Mouse (Mus musculus) lung, embryonic 16.5 days (tissue): ENCODE measurements around the gene Prss44. TPM values are rescaled to one million over a fixed set of nuclear protein-coding genes. Genes with fewer than 3 reads are reported as not detected.
A peak's percentile ranks its signal among the peaks of the same experiment; 100 is the strongest.

Experiments used
- ATAC-seq: fragments of 200-750 bp; cut with Nextera tagmentation; 2 replicates; pipeline ENCODE4 v1.8.0; 2017; ENCODE audit warnings: low read depth, mild to moderate bottlenecking, moderate library complexity
- H3K27ac ChIP-seq: fragments of 300-500 bp; sonication (generic); 2 replicates; pipeline ENCODE4 v1.5.1; 2014; ENCODE audit warnings: mild to moderate bottlenecking, control low read depth, low read length
- H3K27me3 ChIP-seq: fragments of 300-500 bp; sonication (generic); 2 replicates; pipeline ENCODE4 v1.6.1; 2014; ENCODE audit warnings: low read depth, low read length, mixed read lengths; ENCODE audit not compliant: control insufficient read depth, insufficient read depth
- H3K36me3 ChIP-seq: fragments of 300-500 bp; sonication (generic); 2 replicates; pipeline ENCODE4 v1.6.1; 2014; ENCODE audit warnings: low read length; ENCODE audit not compliant: control insufficient read depth, insufficient read depth
- H3K4me1 ChIP-seq: fragments of 300-500 bp; sonication (generic); replicated peaks from 2 replicates; pipeline ENCODE4 v1.6.1; 2014; ENCODE audit warnings: low read length, mixed read lengths; ENCODE audit not compliant: control insufficient read depth, insufficient read depth
- H3K4me2 ChIP-seq: fragments of 300-500 bp; sonication (generic); 2 replicates; pipeline ENCODE4 v1.6.1; 2014; ENCODE audit warnings: low read depth, low read length, control low read depth
- H3K4me3 ChIP-seq: fragments of 300-500 bp; sonication (generic); 2 replicates; pipeline ENCODE4 v1.5.1; 2014; ENCODE audit warnings: mild to moderate bottlenecking, low read length, control low read depth
- H3K9ac ChIP-seq: fragments of 300-500 bp; sonication (generic); 2 replicates; pipeline ENCODE4 v1.6.1; 2014; ENCODE audit warnings: low read length, control low read depth
- H3K9me3 ChIP-seq: fragments of 300-500 bp; sonication (generic); 2 replicates; pipeline ENCODE4 v1.6.1; 2016; ENCODE audit warnings: low read length; ENCODE audit not compliant: control insufficient read depth
- WGBS: fragments of 180-500 bp; shearing (Covaris S2); extraction: QIAGEN DNeasy Blood & Tissue Kit; methylation state at CpG from one replicate; pipeline ENCODE4 v1.1.7; 2014; 5-methylcytosine and 5-hydroxymethylcytosine counted together
- polyA plus RNA-seq: library from polyadenylated mRNA; unstranded; fragments of >200 nt; fragmentation: Nextera tagmentation; extraction: Ambion mirVana; gene quantifications from 2 replicates; pipeline ENCODE4 v1.2.1, GENCODE M21; 2015

The Prss44 gene
- polyA plus RNA-seq, 1 experiment from 2014 or later: not detected

DNA sequence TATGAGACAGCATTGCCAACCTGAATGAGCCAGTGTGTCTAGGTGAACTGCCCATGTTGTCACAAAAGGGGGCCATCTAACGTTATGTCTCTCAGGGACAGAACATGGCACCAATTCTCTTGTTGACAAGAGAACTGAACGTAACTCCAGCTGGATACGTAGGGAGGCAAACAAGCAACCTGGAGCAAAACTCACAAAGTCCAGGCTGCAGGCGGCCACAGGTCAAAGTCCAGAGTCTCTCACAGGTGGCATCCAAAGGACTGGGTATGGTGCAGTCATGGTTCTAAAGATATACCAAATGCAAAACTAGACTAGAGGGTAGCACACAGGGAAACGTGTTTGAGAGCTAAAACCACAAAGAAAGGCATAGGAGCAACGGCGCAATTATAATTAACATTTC is 7.6 kb downstream of the Prss44 start:
- no peaks in the 10 kb centered on the region for H3K4me1 ChIP-seq
- no peaks in the 10 kb centered on the region for H3K36me3 ChIP-seq
- ATAC-seq: no peak
- H3K27me3 ChIP-seq: no peaks in the 10 kb centered on the region
- no peak overlapping the region for H3K4me2 ChIP-seq
- H3K27ac ChIP-seq: no peak overlapping the region
- no peak overlapping the region for H3K9ac ChIP-seq
- no peaks in the 10 kb centered on the region for H3K9me3 ChIP-seq
- WGBS: 78% methylated on average over 7 of the region's 7 CpGs
- no peak overlapping the region for H3K4me3 ChIP-seq

- WGBS: 73% methylated on average over 4 of the region's 4 CpGs
- Histone ChIP-seq H3K9me3 (no peaks in the 10 kb centered on the region), H3K4me1 (no peaks in the 10 kb centered on the region), H3K36me3 (no peaks in the 10 kb centered on the region), H3K9ac (no peak overlapping the region), H3K27ac (no peak overlapping the region), H3K4me2 (no peak overlapping the region), H3K27me3 (no peaks in the 10 kb centered on the region), H3K4me3 (no peak overlapping the region)
- no peak for ATAC-seq
Measured at GRCm38 (mm10) chr9:110825426-110825825, 11.6 kb downstream of the Prss44 start.

- Histone ChIP-seq H3K4me3 (no peak overlapping the region), H3K27ac (no peak overlapping the region), H3K27me3 (no peaks in the 10 kb centered on the region), H3K9ac (no peak overlapping the region), H3K4me2 (no peak overlapping the region), H3K9me3 (no peaks in the 10 kb centered on the region), H3K36me3 (no peaks in the 10 kb centered on the region), H3K4me1 (no peaks in the 10 kb centered on the region)
- 63% methylated on average over 7 of the region's 7 CpGs for WGBS
- no peak for ATAC-seq
Measured at GRCm38 (mm10) chr9:110825832-110826231, 12.0 kb downstream of the Prss44 start.

GRCm38 (mm10) chr9:110826390-110826789 is 12.6 kb downstream of the Prss44 start, which contains the start of gene Prss43:
Gene Prss43, plus strand, starts transcription at chr9:110826690.
- H3K27ac ChIP-seq: no peak within 1 kb of the TSS
- no peak within 1 kb of the TSS for H3K9ac ChIP-seq
- H3K4me3 ChIP-seq: no peak within 1 kb of the TSS
- H3K36me3 ChIP-seq: no peaks in the 10 kb centered on the region
- no peak for ATAC-seq
- H3K27me3 ChIP-seq: no peaks in the 10 kb centered on the region
- H3K4me2 ChIP-seq: no peak within 1 kb of the TSS
- H3K9me3 ChIP-seq: no peaks in the 10 kb centered on the region
- 65% methylated on average over 3 of the region's 3 CpGs for WGBS
- no peaks in the 10 kb centered on the region for H3K4me1 ChIP-seq

GRCm38 (mm10) chr9:110833021-110833420 is 19.2 kb downstream of the Prss44 start:
- no peak overlapping the region for H3K4me2 ChIP-seq
- H3K4me1 ChIP-seq: no peaks in the 10 kb centered on the region
- H3K36me3 ChIP-seq: no peaks in the 10 kb centered on the region
- no peaks in the 10 kb centered on the region for H3K27me3 ChIP-seq
- H3K9me3 ChIP-seq: no peaks in the 10 kb centered on the region
- no peak for ATAC-seq
- H3K9ac ChIP-seq: no peak overlapping the region
- 70% methylated on average over 5 of the region's 5 CpGs for WGBS
- no peak overlapping the region for H3K4me3 ChIP-seq
- no peak overlapping the region for H3K27ac ChIP-seq

DNA sequence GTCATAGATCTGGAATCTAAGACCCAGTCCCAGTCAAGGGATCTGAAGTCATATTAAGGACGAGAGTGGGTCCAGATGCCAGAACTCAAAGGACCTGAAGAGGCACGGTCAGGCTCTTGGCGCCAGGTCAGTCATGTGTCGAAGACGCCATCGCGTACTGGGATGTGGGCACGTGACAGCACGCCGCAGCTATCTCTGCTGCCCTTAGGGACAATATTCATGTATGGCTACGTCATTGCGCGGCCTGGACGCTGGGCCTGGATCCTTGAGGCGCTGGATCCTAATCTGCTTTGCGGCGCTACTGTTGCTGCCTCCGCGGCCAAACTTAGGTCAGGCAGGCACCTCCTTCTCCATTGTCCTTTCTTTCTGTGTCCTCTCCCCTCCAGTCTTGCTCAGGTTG is 20.6 kb downstream of the Prss44 start, which contains the start of gene Prss45:
Prss45 (plus strand) TSS at position 178 of the 400 bp plus-strand sequence.
- Histone ChIP-seq H3K27me3 (no peaks in the 10 kb centered on the region), H3K27ac (no peak within 1 kb of the TSS), H3K4me1 (no peaks in the 10 kb centered on the region), H3K9me3 (no peaks in the 10 kb centered on the region), H3K4me2 (peak within 1 kb of the TSS; percentile 1; the same call in 1 of the 2 replicates), H3K9ac (no peak within 1 kb of the TSS), H3K36me3 (no peaks in the 10 kb centered on the region), H3K4me3 (no peak within 1 kb of the TSS)
- no peak for ATAC-seq
- WGBS: 73% methylated on average over 19 of the region's 19 CpGs

DNA sequence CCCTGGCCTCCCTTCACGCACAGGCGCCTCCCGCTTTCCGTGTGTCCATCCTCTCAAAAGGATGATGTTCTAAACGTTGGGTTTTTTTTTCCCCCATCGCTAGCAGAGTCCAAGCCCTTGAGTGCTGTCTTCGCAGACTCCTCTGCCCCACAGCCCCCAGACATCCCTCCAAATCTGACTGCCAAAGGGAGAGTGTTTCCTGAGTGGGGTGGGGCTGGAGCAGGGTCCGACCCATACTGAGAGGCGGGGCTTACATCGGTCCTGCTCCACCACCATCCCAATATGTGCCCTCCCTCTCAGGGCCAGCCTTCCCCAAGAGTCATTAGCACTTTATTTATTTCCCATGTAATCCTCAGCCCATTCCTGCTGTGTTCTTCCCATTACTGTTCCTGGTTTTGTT is 21.2 kb downstream of the Prss44 start:
- Histone ChIP-seq H3K4me2 (peak overlapping the region; percentile 1; the same call in 1 of the 2 replicates), H3K36me3 (no peaks in the 10 kb centered on the region), H3K9ac (no peak overlapping the region), H3K9me3 (no peaks in the 10 kb centered on the region), H3K4me1 (no peaks in the 10 kb centered on the region), H3K27me3 (no peaks in the 10 kb centered on the region), H3K27ac (no peak overlapping the region), H3K4me3 (no peak overlapping the region)
- 25% methylated on average over 10 of the region's 10 CpGs for WGBS
- ATAC-seq: no peak

DNA sequence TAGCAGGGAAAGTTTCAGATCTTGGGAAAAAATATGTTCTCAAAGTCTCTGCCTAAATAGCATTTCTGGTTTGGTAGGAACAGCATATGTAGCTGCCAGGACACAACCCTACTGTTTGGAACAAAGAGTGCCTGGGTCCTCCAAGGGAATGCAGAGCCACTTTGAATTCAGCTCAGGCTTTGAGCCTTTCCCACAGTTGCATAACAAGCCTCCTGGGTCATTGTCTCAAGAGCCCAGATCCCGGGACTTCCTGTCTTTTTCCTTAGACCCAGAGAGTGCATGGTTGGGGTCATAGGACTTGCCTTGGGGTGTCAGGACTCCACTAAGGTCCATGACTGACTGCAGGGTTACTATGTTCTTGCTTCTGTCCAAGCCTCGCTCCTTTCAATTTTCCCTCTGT is 22.3 kb downstream of the Prss44 start:
- Histone ChIP-seq H3K36me3 (no peaks in the 10 kb centered on the region), H3K4me3 (no peak overlapping the region), H3K4me2 (no peak overlapping the region), H3K4me1 (no peaks in the 10 kb centered on the region; the same call in 1 of the 2 replicates), H3K9ac (no peak overlapping the region), H3K27ac (no peak overlapping the region), H3K27me3 (no peaks in the 10 kb centered on the region), H3K9me3 (no peaks in the 10 kb centered on the region)
- ATAC-seq: no peak
- WGBS: 42% methylated on average over 2 of the region's 2 CpGs

DNA sequence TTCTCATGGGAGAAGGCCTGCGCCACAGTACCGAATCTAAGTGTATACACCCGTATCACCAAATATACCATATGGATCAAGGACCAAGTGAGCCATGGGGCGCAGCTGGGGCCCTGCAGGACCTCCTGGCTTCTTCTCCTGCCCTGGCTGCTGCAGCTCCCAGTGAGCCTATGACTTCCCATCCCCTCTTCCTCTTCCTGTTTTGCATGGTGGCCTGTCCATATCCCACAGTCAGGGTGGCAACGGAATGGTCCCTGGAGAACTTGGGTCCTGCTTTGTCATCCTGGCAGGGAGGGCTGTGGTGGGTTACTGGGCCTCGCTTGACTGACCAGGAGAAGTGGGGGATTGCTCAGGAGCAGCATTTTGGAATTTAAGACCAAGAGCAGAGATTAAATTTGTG is 27.1 kb downstream of the Prss44 start:
- H3K9ac ChIP-seq: no peak overlapping the region
- no peaks in the 10 kb centered on the region; the same call in 1 of the 2 replicates for H3K4me1 ChIP-seq
- WGBS: 84% methylated on average over 6 of the region's 6 CpGs
- H3K4me3 ChIP-seq: no peak overlapping the region
- no peak overlapping the region for H3K27ac ChIP-seq
- no peaks in the 10 kb centered on the region for H3K27me3 ChIP-seq
- ATAC-seq: no peak
- H3K4me2 ChIP-seq: no peak overlapping the region
- H3K36me3 ChIP-seq: no peaks in the 10 kb centered on the region
- no peaks in the 10 kb centered on the region for H3K9me3 ChIP-seq

DNA sequence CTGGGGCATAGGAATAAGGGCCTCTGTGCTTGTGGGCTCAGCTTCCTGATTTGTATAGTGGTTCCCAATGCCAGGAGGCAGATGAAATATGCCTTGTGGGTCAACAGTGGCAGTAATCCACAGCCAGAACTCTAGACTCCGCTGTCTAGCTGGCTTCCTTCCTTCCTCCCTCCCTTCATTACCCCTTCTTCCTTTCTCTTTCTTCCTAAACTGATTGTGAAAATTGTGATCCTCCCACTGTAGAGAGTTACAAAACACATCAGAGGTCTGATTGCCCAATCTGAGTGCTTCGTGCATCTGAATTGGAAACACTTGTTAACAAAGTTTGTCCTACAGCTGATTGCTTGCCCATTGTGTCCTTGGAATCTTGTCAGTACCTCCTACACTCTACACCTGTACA is 27.6 kb downstream of the Prss44 start:
- Histone ChIP-seq H3K9ac (no peak overlapping the region), H3K36me3 (no peaks in the 10 kb centered on the region), H3K4me3 (no peak overlapping the region), H3K27me3 (no peaks in the 10 kb centered on the region), H3K27ac (no peak overlapping the region), H3K4me1 (no peaks in the 10 kb centered on the region; the same call in 1 of the 2 replicates), H3K4me2 (no peak overlapping the region), H3K9me3 (no peaks in the 10 kb centered on the region)
- peak; percentile 34; the same call in 1 of the 2 replicates for ATAC-seq
- 61% methylated on average over 2 of the region's 2 CpGs for WGBS
